Mouse (Mus musculus) kidney, embryonic 16.5 days (tissue): ENCODE measurements at regions not wholly inside any gene's neighbourhood (a gene's known extent, or its start where the extent isn't known, plus 50 kb on each side); places are given as distances from the start of the nearest gene placed in this dataset.
A peak's percentile ranks its signal among the peaks of the same experiment; 100 is the strongest.

ENCODE experiments used
- ATAC-seq: fragments of 200-750 bp; cut with Nextera tagmentation; 2 replicates; pipeline ENCODE4 v1.8.0; 2017; ENCODE audit warnings: moderate TSS enrichment; ENCODE audit not compliant: low FRiP score, low TSS enrichment
- H3K27ac ChIP-seq: fragments of 300-500 bp; sonication (generic); 2 replicates; pipeline ENCODE4 v1.5.1; 2014; ENCODE audit warnings: low read length
- H3K27me3 ChIP-seq: fragments of 300-500 bp; sonication (generic); 2 replicates; pipeline ENCODE4 v1.6.1; 2014; ENCODE audit warnings: low read length, control low read depth, mixed read lengths; ENCODE audit not compliant: insufficient read depth
- H3K36me3 ChIP-seq: fragments of 300-500 bp; sonication (generic); 2 replicates; pipeline ENCODE4 v1.6.1; 2014; ENCODE audit warnings: low read length, control low read depth, mixed read lengths; ENCODE audit not compliant: insufficient read depth
- H3K4me1 ChIP-seq: fragments of 300-500 bp; sonication (generic); 2 replicates; pipeline ENCODE4 v1.6.1; 2014; ENCODE audit warnings: low read length, control low read depth, mixed read lengths; ENCODE audit not compliant: insufficient read depth
- H3K4me2 ChIP-seq: fragments of 300-500 bp; sonication (generic); replicated peaks from 2 replicates; pipeline ENCODE4 v1.6.1; 2014; ENCODE audit warnings: low read depth, low read length
- H3K4me3 ChIP-seq: fragments of 300-500 bp; sonication (generic); 2 replicates; pipeline ENCODE4 v1.5.1; 2014; ENCODE audit warnings: mild to moderate bottlenecking, low read length
- H3K9ac ChIP-seq: fragments of 300-500 bp; sonication (generic); replicated peaks from 2 replicates; pipeline ENCODE4 v1.6.1; 2014; ENCODE audit warnings: low read length
- H3K9me3 ChIP-seq: fragments of 300-500 bp; sonication (generic); 2 replicates; pipeline ENCODE4 v1.6.1; 2016; ENCODE audit warnings: low read length, control low read depth
- WGBS: fragments of 180-500 bp; shearing (Covaris S2); extraction: QIAGEN DNeasy Blood & Tissue Kit; methylation state at CpG from one replicate; pipeline ENCODE4 v1.1.7; 2014; 5-methylcytosine and 5-hydroxymethylcytosine counted together

GRCm38 (mm10) chr15:93986631-93987429, 391.1 kb upstream of the Prickle1 start:
- no peaks in the 10 kb centered on the region for H3K27me3 ChIP-seq
- H3K4me2 ChIP-seq, result no peak overlapping the region
- no peaks in the 10 kb centered on the region for H3K36me3 ChIP-seq
- ATAC-seq, result no peak
- no peak overlapping the region for H3K9ac ChIP-seq
- H3K4me3 ChIP-seq, result no peak overlapping the region
- WGBS, result 81% methylated on average over 6 of the region's 6 CpGs
- peaks cover 5% of the 10 kb centered on the region for H3K9me3 ChIP-seq
- no peak overlapping the region for H3K27ac ChIP-seq
- no peaks in the 10 kb centered on the region for H3K4me1 ChIP-seq

GRCm38 (mm10) chr15:93982091-93982490, 386.4 kb upstream of the Prickle1 start:
- Histone ChIP-seq H3K4me1 (no peaks in the 10 kb centered on the region), H3K36me3 (no peaks in the 10 kb centered on the region), H3K9ac (no peak overlapping the region), H3K27me3 (no peaks in the 10 kb centered on the region), H3K9me3 (peaks cover 5% of the 10 kb centered on the region), H3K27ac (peak overlapping the region; percentile 73; the same call in 1 of the 2 replicates), H3K4me2 (no peak overlapping the region), H3K4me3 (no peak overlapping the region)
- WGBS, result 64% methylated on average over 9 of the region's 9 CpGs
- peak; percentile 59; the same call in 1 of the 2 replicates for ATAC-seq

GRCm38 (mm10) chr15:93977494-93977893, 381.8 kb upstream of the Prickle1 start:
- Histone ChIP-seq H3K9ac (no peak overlapping the region), H3K4me2 (no peak overlapping the region), H3K27ac (no peak overlapping the region), H3K9me3 (no peaks in the 10 kb centered on the region), H3K36me3 (no peaks in the 10 kb centered on the region), H3K27me3 (no peaks in the 10 kb centered on the region), H3K4me3 (no peak overlapping the region), H3K4me1 (no peaks in the 10 kb centered on the region)
- 70% methylated on average over 5 of the region's 5 CpGs for WGBS
- ATAC-seq, result no peak

GRCm38 (mm10) chr15:93974727-93975126, 379.0 kb upstream of the Prickle1 start:
- no peak overlapping the region for H3K9ac ChIP-seq
- no peak for ATAC-seq
- no peak overlapping the region for H3K27ac ChIP-seq
- WGBS, result 30% methylated on average over 7 of the region's 7 CpGs
- no peak overlapping the region for H3K4me3 ChIP-seq
- 0 out of 2 replicates have a peak overlapping the region, but pooled peaks have one; percentile 13 for H3K4me2 ChIP-seq
- H3K4me1 ChIP-seq, result no peaks in the 10 kb centered on the region
- no peaks in the 10 kb centered on the region for H3K9me3 ChIP-seq
- H3K36me3 ChIP-seq, result no peaks in the 10 kb centered on the region
- H3K27me3 ChIP-seq, result no peaks in the 10 kb centered on the region

GRCm38 (mm10) chr15:93972979-93973378, 377.3 kb upstream of the Prickle1 start:
- H3K27me3 ChIP-seq, result no peaks in the 10 kb centered on the region
- H3K9me3 ChIP-seq, result no peaks in the 10 kb centered on the region
- no peak overlapping the region for H3K4me2 ChIP-seq
- 30% methylated on average over 5 of the region's 5 CpGs for WGBS
- H3K9ac ChIP-seq, result no peak overlapping the region
- ATAC-seq, result no peak
- no peaks in the 10 kb centered on the region for H3K4me1 ChIP-seq
- H3K36me3 ChIP-seq, result no peaks in the 10 kb centered on the region
- H3K4me3 ChIP-seq, result no peak overlapping the region
- no peak overlapping the region for H3K27ac ChIP-seq

- Histone ChIP-seq H3K36me3 (no peaks in the 10 kb centered on the region), H3K9me3 (no peaks in the 10 kb centered on the region), H3K4me1 (no peaks in the 10 kb centered on the region), H3K4me3 (no peak overlapping the region), H3K27me3 (no peaks in the 10 kb centered on the region), H3K9ac (no peak overlapping the region), H3K4me2 (no peak overlapping the region), H3K27ac (no peak overlapping the region)
- ATAC-seq, result no peak
Measured at GRCm38 (mm10) chr15:93961950-93962349, 366.3 kb upstream of the Prickle1 start.

GRCm38 (mm10) chr15:93959931-93960330, 364.2 kb upstream of the Prickle1 start:
- Histone ChIP-seq H3K4me1 (no peaks in the 10 kb centered on the region), H3K27me3 (no peaks in the 10 kb centered on the region), H3K9me3 (no peaks in the 10 kb centered on the region), H3K9ac (no peak overlapping the region), H3K27ac (no peak overlapping the region), H3K36me3 (no peaks in the 10 kb centered on the region), H3K4me3 (no peak overlapping the region), H3K4me2 (no peak overlapping the region)
- ATAC-seq, result no peak
- 27% methylated on average over 8 of the region's 8 CpGs for WGBS

- 80% methylated on average over 1 of the region's 1 CpGs for WGBS
- H3K27me3 ChIP-seq, result no peaks in the 10 kb centered on the region
- no peak for ATAC-seq
- no peaks in the 10 kb centered on the region for H3K4me1 ChIP-seq
- H3K4me3 ChIP-seq, result no peak overlapping the region
- H3K9me3 ChIP-seq, result no peaks in the 10 kb centered on the region
- no peak overlapping the region for H3K27ac ChIP-seq
- no peaks in the 10 kb centered on the region for H3K36me3 ChIP-seq
- no peak overlapping the region for H3K4me2 ChIP-seq
- no peak overlapping the region for H3K9ac ChIP-seq
Measured at GRCm38 (mm10) chr15:93958086-93958485, 362.4 kb upstream of the Prickle1 start.

GRCm38 (mm10) chr15:93956801-93957200, 361.1 kb upstream of the Prickle1 start:
- WGBS, result 98% methylated on average over 11 of the region's 11 CpGs

GRCm38 (mm10) chr15:93953548-93953947, 357.9 kb upstream of the Prickle1 start:
- Histone ChIP-seq H3K4me3 (no peak overlapping the region), H3K27me3 (no peaks in the 10 kb centered on the region), H3K9me3 (no peaks in the 10 kb centered on the region), H3K27ac (no peak overlapping the region), H3K4me2 (no peak overlapping the region), H3K9ac (no peak overlapping the region), H3K36me3 (no peaks in the 10 kb centered on the region), H3K4me1 (no peaks in the 10 kb centered on the region)
- 81% methylated on average over 1 of the region's 1 CpGs for WGBS
- ATAC-seq, result no peak

More at GRCm38 (mm10) chr15:93956801-93957200, 361.1 kb upstream of the Prickle1 start:
- no peaks in the 10 kb centered on the region for H3K36me3 ChIP-seq
- H3K4me3 ChIP-seq, result no peak overlapping the region
- H3K4me2 ChIP-seq, result no peak overlapping the region
- no peaks in the 10 kb centered on the region for H3K9me3 ChIP-seq
- no peak overlapping the region for H3K27ac ChIP-seq
- ATAC-seq, result no peak
- H3K4me1 ChIP-seq, result no peaks in the 10 kb centered on the region
- no peaks in the 10 kb centered on the region for H3K27me3 ChIP-seq
- H3K9ac ChIP-seq, result no peak overlapping the region
